Mouse (Mus musculus): ENCODE data around the gene Snrpd3. TPM values are rescaled to one million over a fixed set of nuclear protein-coding genes. Genes with fewer than 3 reads are reported as not detected.

Gene Snrpd3
- polyA plus RNA-seq, 1 experiment from 2014 or later = 139 TPM

- Histone ChIP-seq H3K4me3 (no peak overlapping the region), H3K27ac (no peak overlapping the region), H3K9me3 (no peaks in the 10 kb centered on the region), H3K27me3 (ENCODE audit: insufficient read depth, poor library complexity, severe bottlenecking) (peaks cover 25% of the 10 kb centered on the region), H3K36me3 (no peaks in the 10 kb centered on the region), H3K4me1 (peaks cover 17% of the 10 kb centered on the region)
- 69% methylated on average over 13 of the region's 13 CpGs for WGBS
- no peak for DNase-seq (ENCODE audit: low spot score)
These were observed 35.5 kb downstream of the Snrpd3 start for GRCm38 (mm10) chr10:75552701-75553450.

GRCm38 (mm10) chr10:75554090-75554489 is 36.7 kb downstream of the Snrpd3 start:
- Histone ChIP-seq H3K9me3 (no peaks in the 10 kb centered on the region), H3K27me3 (ENCODE audit: insufficient read depth, poor library complexity, severe bottlenecking) (peaks cover 37% of the 10 kb centered on the region), H3K4me3 (no peak overlapping the region), H3K27ac (no peak overlapping the region), H3K4me1 (peaks cover 28% of the 10 kb centered on the region), H3K36me3 (no peaks in the 10 kb centered on the region)
- no peak for DNase-seq (ENCODE audit: low spot score)
- 89% methylated on average over 8 of the region's 8 CpGs for WGBS

- no peaks in the 10 kb centered on the region for H3K9me3 ChIP-seq
- 54% methylated on average over 6 of the region's 6 CpGs for WGBS
These were observed 38.2 kb downstream of the Snrpd3 start for GRCm38 (mm10) chr10:75555557-75555956.

DNA sequence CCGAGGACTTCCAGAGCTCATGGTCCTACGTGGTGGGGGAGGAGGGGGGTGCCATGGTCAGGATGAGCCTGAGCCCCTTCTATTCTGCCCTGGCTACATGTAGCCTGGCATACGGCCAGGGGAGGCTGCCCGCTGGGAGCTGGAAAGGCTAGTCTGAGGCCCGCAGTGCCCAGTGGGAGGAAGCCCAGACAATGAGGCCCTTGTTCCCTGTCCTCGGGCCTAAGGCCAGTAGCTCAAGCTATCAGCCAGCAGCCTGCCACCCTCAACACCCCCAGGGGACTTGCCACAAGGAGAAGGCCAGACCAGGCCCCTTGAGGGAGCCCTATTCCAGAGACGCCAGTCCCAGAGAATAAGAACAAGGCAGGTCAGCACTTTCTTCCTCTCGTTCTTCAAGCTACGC is 38.7 kb downstream of the Snrpd3 start:
- Histone ChIP-seq H3K36me3 (no peaks in the 10 kb centered on the region), H3K27ac (peak overlapping the region; percentile 13; the same call in 1 of the 2 replicates), H3K27me3 (ENCODE audit: insufficient read depth, poor library complexity, severe bottlenecking) (peaks cover 56% of the 10 kb centered on the region), H3K4me3 (0 out of 2 replicates have a peak overlapping the region, but pooled peaks have one; percentile 5), H3K4me1 (peaks cover 44% of the 10 kb centered on the region), H3K9me3 (no peaks in the 10 kb centered on the region)
- WGBS = 41% methylated on average over 9 of the region's 9 CpGs
- no peak for DNase-seq (ENCODE audit: low spot score)

More at GRCm38 (mm10) chr10:75555557-75555956, 38.2 kb downstream of the Snrpd3 start:
- Histone ChIP-seq H3K4me3 (no peak overlapping the region), H3K27me3 (ENCODE audit: insufficient read depth, poor library complexity, severe bottlenecking) (peaks cover 51% of the 10 kb centered on the region), H3K4me1 (peaks cover 42% of the 10 kb centered on the region), H3K27ac (0 out of 2 replicates have a peak overlapping the region, but pooled peaks have one; percentile 13), H3K36me3 (no peaks in the 10 kb centered on the region)
- no peak for DNase-seq (ENCODE audit: low spot score)

DNA sequence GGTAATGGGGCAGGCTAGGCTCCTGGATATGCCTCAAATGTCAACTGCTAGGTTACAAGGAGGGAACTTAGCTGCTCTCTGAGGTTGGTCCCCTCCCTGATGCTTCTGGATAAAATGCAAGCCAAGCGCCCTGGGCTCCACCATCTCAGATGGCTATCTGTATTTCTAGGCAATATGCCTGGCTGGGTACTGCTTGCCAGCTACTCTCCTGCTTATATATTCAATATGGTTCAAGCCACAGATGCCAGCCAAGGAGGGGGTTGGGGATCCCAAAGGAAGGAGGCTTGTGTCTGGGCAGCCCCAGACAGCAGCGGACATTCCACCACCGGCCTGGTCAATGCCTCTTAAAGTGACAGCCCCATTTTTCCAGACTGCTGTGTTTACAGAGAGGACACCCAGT is 41.2 kb downstream of the Snrpd3 start:
- no peak for DNase-seq (ENCODE audit: low spot score)
- no peak overlapping the region for H3K27ac ChIP-seq
- 12% methylated on average over 3 of the region's 3 CpGs for WGBS

GRCm38 (mm10) chr10:75559041-75559675 is 41.8 kb downstream of the Snrpd3 start:
- H3K9me3 ChIP-seq = no peaks in the 10 kb centered on the region
- 3% methylated on average over 14 of the region's 14 CpGs for WGBS
- peak overlapping the region; percentile 76 for H3K4me3 ChIP-seq
- H3K27ac ChIP-seq = peak overlapping the region; percentile 84
- no peaks in the 10 kb centered on the region for H3K36me3 ChIP-seq
- H3K4me1 ChIP-seq = peaks cover 38% of the 10 kb centered on the region
- peaks cover 77% of the 10 kb centered on the region for H3K27me3 ChIP-seq (ENCODE audit: insufficient read depth, poor library complexity, severe bottlenecking)
- no peak for DNase-seq (ENCODE audit: low spot score)

More for the DNA sequence above, 41.2 kb downstream of the Snrpd3 start:
- Histone ChIP-seq H3K4me1 (peaks cover 38% of the 10 kb centered on the region), H3K9me3 (no peaks in the 10 kb centered on the region), H3K36me3 (no peaks in the 10 kb centered on the region), H3K4me3 (no peak overlapping the region), H3K27me3 (ENCODE audit: insufficient read depth, poor library complexity, severe bottlenecking) (peaks cover 76% of the 10 kb centered on the region)

DNA sequence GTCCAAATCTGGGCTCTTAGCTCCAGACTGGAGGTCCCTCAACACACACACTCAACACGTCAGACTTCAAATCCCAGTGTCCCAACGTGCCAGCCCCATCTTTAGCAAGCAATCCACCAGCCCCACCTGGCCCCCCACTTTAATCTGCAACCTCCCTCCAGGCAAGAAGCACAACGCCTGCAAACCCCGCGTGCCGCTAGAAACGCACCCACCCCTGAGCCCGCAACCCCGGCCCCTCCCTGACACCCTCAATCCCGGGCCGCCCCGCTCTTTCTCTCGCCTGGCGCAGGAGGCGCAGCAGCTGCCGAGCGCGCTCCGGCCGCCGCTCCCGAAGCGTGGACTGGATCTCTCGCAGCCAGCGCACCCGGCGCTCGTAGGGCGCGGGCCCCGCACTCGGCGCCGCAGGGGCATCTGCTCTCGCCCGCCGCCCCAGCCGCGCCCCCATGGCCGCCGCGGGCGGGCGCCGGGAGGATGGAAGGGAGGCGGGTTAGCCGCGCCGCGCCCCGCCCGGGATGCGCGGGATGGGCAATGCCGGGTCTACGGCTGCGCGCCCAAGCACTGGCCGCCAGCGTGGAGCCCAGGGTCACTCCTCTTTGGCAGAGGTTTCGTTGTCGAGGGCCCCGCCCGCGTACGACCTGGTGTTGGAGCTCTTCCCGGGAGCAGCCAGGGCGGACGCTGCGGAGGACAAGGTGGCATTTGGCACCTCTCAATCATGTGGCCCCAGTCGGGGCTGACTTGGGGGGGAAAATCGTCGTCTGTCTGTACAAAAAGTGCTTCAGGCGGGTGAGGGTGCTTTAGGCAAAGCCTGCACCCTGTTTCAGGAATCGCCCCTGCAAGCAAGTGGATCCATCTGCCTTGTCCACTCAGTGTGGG is 42.6 kb downstream of the Snrpd3 start, which contains the start of gene Lrrc75b:
Lrrc75b (minus strand) TSS at position 655 of the 873 bp plus-strand sequence.
- no peak for DNase-seq (ENCODE audit: low spot score)
- WGBS = 1% methylated on average over 71 of the region's 75 CpGs
- peak within 1 kb of the TSS; percentile 84 for H3K27ac ChIP-seq
- H3K9me3 ChIP-seq = no peaks in the 10 kb centered on the region
- H3K27me3 ChIP-seq (ENCODE audit: insufficient read depth, poor library complexity, severe bottlenecking) = peaks cover 84% of the 10 kb centered on the region
- H3K36me3 ChIP-seq = no peaks in the 10 kb centered on the region
- H3K4me1 ChIP-seq = peaks cover 38% of the 10 kb centered on the region
- H3K4me3 ChIP-seq = peak within 1 kb of the TSS; percentile 76

DNA sequence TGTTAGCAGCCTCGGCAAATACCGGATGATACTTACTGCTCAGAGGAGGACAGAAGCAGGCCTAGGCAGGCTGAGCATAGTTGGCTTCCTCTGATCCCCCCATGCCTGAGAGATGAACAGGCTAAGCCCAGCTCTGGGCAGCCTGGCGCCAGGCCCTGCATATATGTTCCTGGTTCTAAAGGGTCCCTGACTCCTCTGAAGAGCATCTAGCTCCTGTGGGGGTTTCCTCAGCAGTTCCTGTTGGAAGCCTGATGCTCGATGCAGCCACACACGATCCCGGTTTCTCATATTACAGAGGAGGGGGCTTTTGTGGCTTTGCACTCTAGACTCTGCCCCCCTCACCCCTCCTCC is 43.2 kb downstream of the Snrpd3 start:
- DNase-seq (ENCODE audit: low spot score) = no peak
- no peaks in the 10 kb centered on the region for H3K36me3 ChIP-seq
- peaks cover 38% of the 10 kb centered on the region for H3K4me1 ChIP-seq
- H3K9me3 ChIP-seq = no peaks in the 10 kb centered on the region
- H3K4me3 ChIP-seq = peak overlapping the region; percentile 76
- H3K27me3 ChIP-seq (ENCODE audit: insufficient read depth, poor library complexity, severe bottlenecking) = peaks cover 90% of the 10 kb centered on the region
- H3K27ac ChIP-seq = 0 out of 2 replicates have a peak overlapping the region, but pooled peaks have one; percentile 84
- WGBS = 14% methylated on average over 6 of the region's 6 CpGs

GRCm38 (mm10) chr10:75561071-75561654 is 43.8 kb downstream of the Snrpd3 start, which contains the start of gene Ggt1:
Gene Ggt1, plus strand, starts transcription at chr10:75561604.
- no peaks in the 10 kb centered on the region for H3K9me3 ChIP-seq
- WGBS = 45% methylated on average over 10 of the region's 10 CpGs
- peaks cover 32% of the 10 kb centered on the region for H3K4me1 ChIP-seq
- H3K4me3 ChIP-seq = peak within 1 kb of the TSS; percentile 76
- no peak for DNase-seq (ENCODE audit: low spot score)
- peaks cover 96% of the 10 kb centered on the region for H3K27me3 ChIP-seq (ENCODE audit: insufficient read depth, poor library complexity, severe bottlenecking)
- H3K36me3 ChIP-seq = no peaks in the 10 kb centered on the region
- 0 out of 2 replicates have a peak within 1 kb of the TSS, but pooled peaks have one; percentile 84 for H3K27ac ChIP-seq

DNA sequence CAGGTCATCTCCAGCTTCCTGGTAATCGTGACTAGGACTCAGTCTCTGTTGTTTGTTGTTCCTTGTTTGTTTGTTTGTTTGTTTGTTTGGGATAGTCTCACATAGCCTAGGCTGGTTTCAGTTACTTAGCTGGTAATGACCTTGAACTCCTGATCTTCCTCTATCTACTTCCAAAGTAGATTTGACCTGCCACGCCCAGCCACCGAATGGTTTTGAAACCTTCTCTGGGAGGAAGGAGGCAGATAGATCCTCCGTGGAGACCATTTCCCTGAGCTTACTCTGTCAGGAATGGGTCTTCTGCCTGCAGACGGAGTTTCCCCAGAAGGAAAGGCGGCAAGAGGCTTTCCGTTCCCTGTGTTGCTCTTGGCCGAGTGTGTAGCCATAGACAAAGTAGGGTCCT is 45.2 kb downstream of the Snrpd3 start:
- H3K4me1 ChIP-seq = peaks cover 27% of the 10 kb centered on the region
- no peaks in the 10 kb centered on the region for H3K9me3 ChIP-seq
- DNase-seq (ENCODE audit: low spot score) = no peak
- no peak overlapping the region for H3K4me3 ChIP-seq
- peaks cover 86% of the 10 kb centered on the region for H3K27me3 ChIP-seq (ENCODE audit: insufficient read depth, poor library complexity, severe bottlenecking)
- 85% methylated on average over 8 of the region's 8 CpGs for WGBS
- H3K36me3 ChIP-seq = no peaks in the 10 kb centered on the region
- H3K27ac ChIP-seq = no peak overlapping the region

GRCm38 (mm10) chr10:75564687-75565265 is 47.4 kb downstream of the Snrpd3 start:
- peaks cover 21% of the 10 kb centered on the region for H3K4me1 ChIP-seq
- no peaks in the 10 kb centered on the region for H3K9me3 ChIP-seq
- DNase-seq (ENCODE audit: low spot score) = no peak
- H3K36me3 ChIP-seq = no peaks in the 10 kb centered on the region
- no peak overlapping the region for H3K4me3 ChIP-seq
- H3K27me3 ChIP-seq (ENCODE audit: insufficient read depth, poor library complexity, severe bottlenecking) = peaks cover 77% of the 10 kb centered on the region
- 80% methylated on average over 12 of the region's 12 CpGs for WGBS
- H3K27ac ChIP-seq = no peak overlapping the region

DNA sequence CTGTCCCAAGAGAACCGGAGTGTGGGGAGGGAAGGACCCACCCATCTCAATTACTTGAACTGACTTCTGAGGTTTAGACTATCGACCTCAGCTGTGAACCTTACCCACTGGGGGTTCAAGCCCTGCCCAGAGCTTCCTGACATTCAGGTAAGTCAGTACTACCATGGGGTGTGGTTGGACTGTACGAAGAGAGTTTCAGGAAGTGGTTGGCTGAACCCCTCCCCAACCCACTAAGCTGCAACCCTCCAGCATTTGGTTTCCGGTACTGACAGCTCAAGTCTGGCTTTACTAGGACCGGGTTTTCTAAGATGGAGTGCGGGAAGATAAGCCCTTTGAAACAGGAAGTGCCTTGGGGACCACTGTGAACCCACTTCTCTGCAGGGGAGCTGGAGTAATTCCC is 48.1 kb downstream of the Snrpd3 start:
- peaks cover 70% of the 10 kb centered on the region for H3K27me3 ChIP-seq (ENCODE audit: insufficient read depth, poor library complexity, severe bottlenecking)
- H3K4me1 ChIP-seq = peaks cover 14% of the 10 kb centered on the region

More for the DNA sequence above, 48.1 kb downstream of the Snrpd3 start:
- Histone ChIP-seq H3K36me3 (no peaks in the 10 kb centered on the region), H3K9me3 (no peaks in the 10 kb centered on the region), H3K27ac (no peak overlapping the region), H3K4me3 (no peak overlapping the region)
- 61% methylated on average over 6 of the region's 6 CpGs for WGBS
- DNase-seq (ENCODE audit: low spot score) = no peak
